Mouse (Mus musculus): ENCODE data around the gene Ntm.

GRCm38 (mm10) chr9:29265177-29265576 lies 697.8 kb downstream of the Ntm start:
- TF ChIP-seq CTCF (IDR thresholded peaks at IDR 0.05; ENCODE audit: control insufficient read depth, insufficient read depth, insufficient read length) (no peak), CEBPB (IDR thresholded peaks at IDR 0.05; ENCODE audit: low read depth) (no peak), USF1 (IDR thresholded peaks at IDR 0.05; ENCODE audit: low read depth) (no peak), MAX (IDR thresholded peaks at IDR 0.05) (no peak), MYOD1 (IDR thresholded peaks at IDR 0.05; ENCODE audit: control insufficient read depth, insufficient read length, low read depth) (no peak)

Measured in C2C12 (cell line).